Mouse (Mus musculus) liver, embryonic 13.5 days (tissue): Measurements from ENCODE around the gene Hcrt. TPM values are rescaled to one million over a fixed set of nuclear protein-coding genes. Genes with fewer than 3 reads are reported as not detected.

ENCODE experiments used
- ATAC-seq: fragments of 200-750 bp; cut with Nextera tagmentation; 2 replicates; pipeline ENCODE4 v1.8.0; 2017; ENCODE audit warnings: low read depth, mild to moderate bottlenecking, moderate number of reproducible peaks, moderate library complexity
- DNase-seq: peaks from one replicate; pipeline ENCODE4 v3.0.0; 2022
- H3K27ac ChIP-seq: fragments of 300-500 bp; sonication (generic); 2 replicates; pipeline ENCODE4 v1.5.1; 2015; ENCODE audit warnings: moderate library complexity, mild to moderate bottlenecking, inconsistent platforms
- H3K27me3 ChIP-seq: fragments of 300-500 bp; sonication (generic); 2 replicates; pipeline ENCODE4 v1.6.1; 2015; ENCODE audit warnings: mild to moderate bottlenecking, inconsistent platforms
- H3K36me3 ChIP-seq: fragments of 300-500 bp; sonication (generic); 2 replicates; pipeline ENCODE4 v1.6.1; 2015; ENCODE audit warnings: mild to moderate bottlenecking, inconsistent platforms
- H3K4me1 ChIP-seq: fragments of 300-500 bp; sonication (generic); replicated peaks from 2 replicates; pipeline ENCODE4 v1.6.1; 2015; ENCODE audit warnings: inconsistent platforms
- H3K4me2 ChIP-seq: fragments of 300-500 bp; sonication (generic); 2 replicates; pipeline ENCODE4 v1.6.1; 2015; ENCODE audit warnings: inconsistent platforms, mild to moderate bottlenecking, moderate library complexity
- H3K4me3 ChIP-seq: fragments of 300-500 bp; sonication (generic); replicated peaks from 2 replicates; pipeline ENCODE4 v1.5.1; 2015; ENCODE audit warnings: mild to moderate bottlenecking, inconsistent platforms
- H3K9ac ChIP-seq: fragments of 300-500 bp; sonication (generic); 2 replicates; pipeline ENCODE4 v1.6.1; 2015; ENCODE audit warnings: mild to moderate bottlenecking, inconsistent platforms
- H3K9me3 ChIP-seq: fragments of 300-500 bp; sonication (generic); replicated peaks from 2 replicates; pipeline ENCODE4 v1.6.1; 2016; ENCODE audit warnings: inconsistent platforms
- WGBS: fragments of 180-500 bp; shearing (Covaris S2); methylation state at CpG from one replicate; pipeline ENCODE4 v1.1.7; 2015; ENCODE audit not compliant: insufficient replicate concordance; 5-methylcytosine and 5-hydroxymethylcytosine counted together
- polyA plus RNA-seq: library from polyadenylated mRNA; unstranded; fragments of >200 nt; fragmentation: Nextera tagmentation; extraction: Ambion mirVana; gene quantifications from 2 replicates; pipeline ENCODE4 v1.2.1, GENCODE M21; 2015

Gene Hcrt
- polyA plus RNA-seq, 1 experiment from 2014 or later = not detected

DNA sequence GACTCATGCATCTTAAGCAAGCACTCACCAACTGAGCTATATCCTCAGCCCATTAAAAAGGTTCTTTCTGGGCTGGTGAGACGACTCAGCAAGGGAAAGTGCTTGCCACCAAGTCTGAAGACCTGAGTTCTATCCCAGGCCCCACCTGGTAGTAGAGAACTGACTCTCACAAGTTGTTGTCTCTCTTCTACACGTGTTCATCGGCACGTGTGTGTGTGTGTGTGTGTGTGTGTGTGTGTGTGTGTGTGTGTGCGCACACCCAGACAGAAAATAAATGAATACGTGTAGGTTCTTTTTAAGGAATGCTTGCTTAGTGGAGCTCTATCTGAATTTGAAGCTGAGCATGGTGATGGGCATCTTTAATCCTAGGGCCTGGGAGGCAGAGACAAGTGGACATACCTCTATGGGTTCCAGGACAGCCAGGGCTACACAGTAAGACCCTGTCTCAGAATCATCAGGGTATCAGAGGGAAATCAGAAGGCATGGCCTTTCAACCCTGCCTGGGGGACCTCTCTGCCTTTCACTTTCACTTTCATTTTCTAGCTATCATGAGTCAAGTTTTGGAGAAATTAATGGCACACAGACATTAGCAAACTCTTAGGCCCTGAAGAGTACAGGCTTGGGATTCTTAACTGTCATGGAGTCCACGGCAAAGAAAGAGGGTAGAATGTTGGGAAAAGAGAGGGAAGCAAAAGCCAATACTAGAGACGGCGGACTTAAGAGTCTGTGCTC is 27.4 kb downstream of the Hcrt start:
- Histone ChIP-seq H3K36me3 (peaks cover 48% of the 10 kb centered on the region), H3K9me3 (no peaks in the 10 kb centered on the region), H3K27me3 (no peaks in the 10 kb centered on the region), H3K4me1 (peaks cover 86% of the 10 kb centered on the region), H3K4me2 (peak overlapping the region; percentile 98), H3K9ac (peak overlapping the region; percentile 99), H3K4me3 (peak overlapping the region; percentile 99), H3K27ac (peak overlapping the region; percentile 97)
- no peak for DNase-seq
- 69% methylated on average over 9 of the region's 9 CpGs for WGBS
- no peak for ATAC-seq

DNA sequence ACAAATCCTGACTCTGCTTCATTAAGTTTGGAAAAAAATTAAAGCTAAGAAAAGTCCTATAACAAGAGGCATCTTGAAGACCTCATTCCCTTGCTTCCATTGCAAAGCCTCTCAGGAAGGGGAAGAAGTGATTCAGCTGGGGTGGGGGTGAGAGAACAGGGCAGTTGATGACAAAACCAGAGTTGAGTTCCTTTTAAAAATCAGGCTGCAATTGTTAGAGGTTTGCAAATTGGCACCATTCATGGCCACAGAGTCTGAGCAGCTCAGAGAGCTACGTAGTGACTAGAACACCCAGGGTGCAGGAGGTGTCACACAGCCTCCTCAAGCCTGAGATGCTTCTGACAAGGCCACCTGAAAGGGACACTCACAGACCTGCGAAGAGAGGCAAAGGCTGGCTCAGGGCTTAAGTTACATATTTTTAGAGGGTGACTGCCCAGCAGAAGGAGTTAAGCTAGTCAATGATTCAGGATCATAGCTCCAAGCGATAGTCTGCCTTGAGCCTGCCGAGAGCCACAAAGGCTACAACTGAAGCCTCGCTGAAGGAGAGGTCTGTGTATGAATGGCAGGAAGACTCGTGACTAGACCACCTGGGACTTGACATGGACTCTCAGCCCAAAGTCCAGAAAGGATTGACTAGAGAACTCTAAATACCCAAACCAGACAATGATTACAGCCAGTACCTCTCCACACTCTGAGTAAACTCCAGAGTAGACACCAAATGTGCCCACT is 32.1 kb downstream of the Hcrt start:
- Histone ChIP-seq H3K9ac (peak overlapping the region; percentile 13; the same call in 1 of the 2 replicates), H3K27me3 (no peaks in the 10 kb centered on the region), H3K4me1 (peaks cover 89% of the 10 kb centered on the region), H3K4me3 (no peak overlapping the region), H3K9me3 (no peaks in the 10 kb centered on the region), H3K27ac (peak overlapping the region; percentile 43; the same call in 1 of the 2 replicates), H3K36me3 (peaks cover 77% of the 10 kb centered on the region), H3K4me2 (no peak overlapping the region)
- DNase-seq (no peak), ATAC-seq (no peak)
- WGBS = 76% methylated on average over 6 of the region's 6 CpGs

DNA sequence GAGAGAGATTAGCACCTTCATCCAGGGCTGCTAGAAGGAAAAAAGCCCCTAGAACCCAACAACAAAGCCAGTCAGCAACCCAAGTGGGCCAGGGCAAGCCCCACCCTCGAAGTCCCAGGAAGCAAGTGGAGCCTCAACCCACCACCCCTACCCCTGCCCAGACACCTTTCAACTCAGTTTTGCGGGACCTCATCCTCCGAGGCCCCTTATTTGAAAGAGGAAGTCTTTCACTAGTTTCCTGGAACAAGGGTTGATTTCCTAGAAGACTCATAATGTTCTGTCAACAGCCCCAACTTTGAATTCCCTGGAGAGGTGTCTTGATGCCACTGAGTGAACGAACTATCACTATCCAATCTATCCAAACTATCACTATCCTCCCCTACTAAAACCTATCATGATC is 32.8 kb downstream of the Hcrt start:
- H3K4me1 ChIP-seq = peaks cover 89% of the 10 kb centered on the region
- H3K9ac ChIP-seq = peak overlapping the region; percentile 26; the same call in 1 of the 2 replicates
- H3K9me3 ChIP-seq = no peaks in the 10 kb centered on the region
- no peak overlapping the region for H3K4me2 ChIP-seq
- H3K36me3 ChIP-seq = peaks cover 74% of the 10 kb centered on the region
- 37% methylated on average over 4 of the region's 4 CpGs for WGBS
- H3K27me3 ChIP-seq = no peaks in the 10 kb centered on the region
- no peak overlapping the region for H3K4me3 ChIP-seq
- ATAC-seq (no peak), DNase-seq (no peak)
- no peak overlapping the region for H3K27ac ChIP-seq

DNA sequence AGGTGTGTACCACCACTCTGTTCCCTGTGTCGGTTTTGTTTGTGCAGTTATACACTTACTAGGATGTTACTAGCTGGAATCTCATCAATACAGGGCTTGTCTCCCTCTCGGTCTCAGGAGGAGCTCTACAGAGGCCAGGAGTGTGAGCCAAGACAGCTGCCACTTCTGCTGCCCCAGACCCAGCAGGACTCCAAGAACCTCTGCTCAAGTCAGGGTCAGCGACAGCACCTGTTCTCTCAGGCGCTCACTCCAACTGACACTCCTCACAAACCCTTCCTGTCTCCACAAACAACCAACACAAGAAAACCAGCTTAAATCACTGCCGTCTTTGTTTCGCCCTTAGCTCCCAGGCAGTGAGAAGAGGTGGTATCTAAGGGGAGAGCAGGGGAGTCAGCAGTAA is 34.1 kb downstream of the Hcrt start:
- peaks cover 88% of the 10 kb centered on the region for H3K4me1 ChIP-seq
- 83% methylated on average over 6 of the region's 6 CpGs for WGBS

DNA sequence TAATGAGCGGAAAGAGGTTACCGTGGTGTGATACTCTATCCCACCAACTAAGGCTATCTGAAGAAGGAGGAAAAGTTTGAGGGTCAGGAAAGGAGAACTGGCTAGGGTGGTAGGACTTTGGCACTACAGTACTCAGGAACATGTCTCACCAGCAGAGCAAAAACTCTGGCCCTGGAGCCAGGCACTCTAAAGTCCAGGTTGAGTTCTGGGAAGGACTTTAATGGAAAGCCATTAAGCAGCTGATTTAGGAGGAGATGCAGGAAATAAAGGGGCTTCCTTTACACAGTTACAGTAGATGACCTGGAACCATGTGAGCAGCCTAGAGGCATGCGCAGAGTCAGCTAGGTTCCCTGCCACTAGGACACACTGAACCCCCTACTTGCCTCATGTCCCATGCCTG is 35.5 kb downstream of the Hcrt start:
- Histone ChIP-seq H3K9ac (no peak overlapping the region), H3K27me3 (no peaks in the 10 kb centered on the region), H3K36me3 (peaks cover 60% of the 10 kb centered on the region), H3K9me3 (no peaks in the 10 kb centered on the region), H3K4me2 (no peak overlapping the region), H3K27ac (no peak overlapping the region), H3K4me3 (no peak overlapping the region), H3K4me1 (peaks cover 88% of the 10 kb centered on the region)
- 90% methylated on average over 3 of the region's 3 CpGs for WGBS
- DNase-seq = no peak
- ATAC-seq = no peak

More for the DNA sequence above, 34.1 kb downstream of the Hcrt start:
- H3K27me3 ChIP-seq = no peaks in the 10 kb centered on the region
- no peak for DNase-seq
- H3K4me2 ChIP-seq = no peak overlapping the region
- no peaks in the 10 kb centered on the region for H3K9me3 ChIP-seq
- no peak overlapping the region for H3K9ac ChIP-seq
- peaks cover 71% of the 10 kb centered on the region for H3K36me3 ChIP-seq
- no peak overlapping the region for H3K27ac ChIP-seq
- no peak overlapping the region for H3K4me3 ChIP-seq
- no peak for ATAC-seq

DNA sequence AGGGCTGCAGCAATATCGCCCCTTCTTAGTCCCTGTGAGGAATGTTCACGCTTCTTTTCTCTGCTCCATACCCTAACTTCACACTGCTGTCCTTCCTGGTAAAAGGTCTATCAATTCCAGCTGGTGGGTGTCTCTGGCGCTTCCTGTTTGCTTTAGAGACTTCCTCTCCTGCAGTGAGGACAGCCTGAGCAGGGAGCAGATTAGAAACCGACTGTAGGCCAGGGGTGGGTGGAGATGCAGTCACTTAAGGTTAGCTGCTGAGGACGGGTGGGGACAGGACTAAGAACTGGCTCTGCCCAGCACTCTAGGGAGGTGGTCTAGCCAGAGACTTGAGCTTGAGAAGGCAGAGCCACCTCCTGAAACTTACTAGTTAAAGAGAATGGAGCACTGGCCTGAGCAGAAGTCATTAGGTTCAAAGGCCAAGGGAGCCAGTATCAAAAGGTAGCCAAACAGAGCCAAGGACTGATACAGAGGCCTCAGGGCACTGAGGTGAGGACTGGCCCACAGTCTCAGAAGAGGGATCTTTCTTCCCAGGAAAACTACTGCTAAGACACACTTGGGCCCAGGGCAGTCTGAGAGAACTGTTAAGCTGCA is 37.7 kb downstream of the Hcrt start:
- Histone ChIP-seq H3K36me3 (peaks cover 46% of the 10 kb centered on the region), H3K4me1 (peaks cover 89% of the 10 kb centered on the region), H3K27me3 (no peaks in the 10 kb centered on the region), H3K9me3 (no peaks in the 10 kb centered on the region), H3K27ac (peak overlapping the region; percentile 71), H3K4me2 (peak overlapping the region; percentile 18; the same call in 1 of the 2 replicates), H3K9ac (peak overlapping the region; percentile 31; the same call in 1 of the 2 replicates), H3K4me3 (no peak overlapping the region)
- WGBS = 18% methylated on average over 5 of the region's 5 CpGs
- DNase-seq = no peak
- peak; percentile 43 for ATAC-seq

DNA sequence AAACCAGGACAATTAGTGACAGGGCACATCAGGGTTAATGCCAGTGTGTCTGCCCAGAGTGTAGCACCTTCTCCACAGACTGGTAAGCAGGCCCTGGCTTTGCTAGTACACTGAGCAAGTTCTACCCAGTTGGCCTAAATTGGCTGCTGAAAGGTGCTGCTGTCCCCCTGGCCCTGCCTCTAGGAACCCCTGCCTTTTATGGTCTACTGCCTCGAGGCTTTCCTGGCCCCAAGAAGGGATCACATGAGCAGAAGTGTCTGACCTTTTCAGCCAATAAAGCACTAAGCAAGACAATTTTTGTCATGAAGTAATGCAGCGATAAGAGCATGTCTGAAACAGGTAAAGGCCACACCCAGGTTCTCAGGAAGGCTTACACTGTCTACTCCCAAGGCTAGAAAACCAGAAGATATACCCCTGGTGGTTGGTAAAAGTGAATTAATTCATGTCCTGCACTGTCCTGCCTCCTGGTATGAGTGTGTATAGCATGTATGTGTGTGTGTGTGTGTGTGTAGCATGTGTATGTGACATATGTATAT is 40.2 kb downstream of the Hcrt start:
- H3K4me2 ChIP-seq = peak overlapping the region; percentile 25
- 0 out of 2 replicates have a peak, but pooled peaks have one; percentile 6 for ATAC-seq
- peak overlapping the region; percentile 51; the same call in 1 of the 2 replicates for H3K9ac ChIP-seq
- H3K36me3 ChIP-seq = peaks cover 46% of the 10 kb centered on the region
- H3K27ac ChIP-seq = peak overlapping the region; percentile 80
- H3K4me1 ChIP-seq = peaks cover 71% of the 10 kb centered on the region
- no peaks in the 10 kb centered on the region for H3K27me3 ChIP-seq
- no peaks in the 10 kb centered on the region for H3K9me3 ChIP-seq
- no peak overlapping the region for H3K4me3 ChIP-seq
- no peak for DNase-seq
- WGBS = 33% methylated on average over 2 of the region's 2 CpGs

DNA sequence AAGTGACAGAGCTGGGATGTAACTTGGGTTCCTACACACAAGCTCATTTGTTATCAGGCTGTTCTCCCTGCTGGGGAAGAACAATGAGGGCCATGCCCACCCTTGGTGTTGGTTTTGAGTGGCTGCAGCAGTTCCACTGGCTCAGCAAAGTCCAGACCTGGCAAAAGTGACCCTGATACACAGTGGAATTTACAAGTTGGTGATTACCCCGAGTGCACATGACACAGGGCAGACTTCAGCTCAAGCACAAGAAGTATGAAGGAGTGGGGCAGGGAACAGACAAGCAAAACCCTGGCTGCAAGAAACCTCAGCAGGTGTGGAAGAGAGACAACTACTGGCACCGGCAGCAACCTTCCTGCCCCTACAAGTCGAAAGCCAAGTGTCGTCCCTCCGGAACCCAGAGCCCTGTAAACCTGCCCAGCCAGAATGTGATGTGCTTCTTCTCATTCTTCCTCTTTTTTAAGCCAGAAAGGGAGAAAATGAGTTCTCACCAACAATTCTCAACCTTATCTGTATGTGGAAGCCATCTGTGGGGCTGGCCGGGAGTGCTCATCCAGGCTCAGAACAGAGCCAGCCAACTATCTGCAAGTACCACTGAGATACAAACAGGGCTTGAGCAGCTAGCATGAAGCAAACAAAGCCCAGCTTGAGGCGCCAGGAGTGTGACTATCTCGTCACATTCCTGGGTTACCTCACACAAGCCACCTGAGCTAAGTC is 40.8 kb downstream of the Hcrt start:
- Histone ChIP-seq H3K4me2 (peak overlapping the region; percentile 25), H3K27ac (peak overlapping the region; percentile 80), H3K9me3 (no peaks in the 10 kb centered on the region), H3K27me3 (no peaks in the 10 kb centered on the region), H3K4me3 (no peak overlapping the region), H3K36me3 (peaks cover 46% of the 10 kb centered on the region), H3K9ac (peak overlapping the region; percentile 51; the same call in 1 of the 2 replicates), H3K4me1 (peaks cover 66% of the 10 kb centered on the region)
- DNase-seq = no peak
- ATAC-seq = peak; percentile 72
- whole genome bisulfite sequencing = 14% methylated on average over 8 of the region's 8 CpGs

DNA sequence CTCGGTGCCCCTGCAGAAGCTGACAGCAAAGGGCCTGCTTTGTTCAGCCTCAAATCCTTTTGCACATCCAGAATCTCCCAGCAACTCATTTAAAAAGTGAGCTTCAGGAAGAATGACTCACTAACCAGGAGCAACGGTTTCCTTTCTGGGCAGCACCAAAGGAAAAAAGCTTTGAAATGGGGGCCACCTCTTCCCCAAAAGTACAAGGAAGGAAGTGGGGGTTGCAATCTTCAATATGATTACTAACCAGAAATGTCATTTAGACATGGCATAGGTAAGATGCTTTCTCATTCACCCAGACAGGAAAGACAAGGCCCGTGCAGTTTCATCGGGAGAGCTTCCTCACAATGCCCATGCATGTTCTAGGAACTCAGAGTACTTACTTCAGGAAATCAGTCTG is 41.5 kb downstream of the Hcrt start:
- H3K9me3 ChIP-seq = no peaks in the 10 kb centered on the region
- no peak overlapping the region for H3K4me3 ChIP-seq
- 0 out of 2 replicates have a peak overlapping the region, but pooled peaks have one; percentile 10 for H3K9ac ChIP-seq
- 22% methylated on average over 4 of the region's 4 CpGs for WGBS
- H3K27me3 ChIP-seq = no peaks in the 10 kb centered on the region
- ATAC-seq = no peak
- H3K36me3 ChIP-seq = peaks cover 53% of the 10 kb centered on the region
- peak overlapping the region; percentile 80 for H3K27ac ChIP-seq
- H3K4me1 ChIP-seq = peaks cover 66% of the 10 kb centered on the region
- DNase-seq = no peak
- H3K4me2 ChIP-seq = no peak overlapping the region

DNA sequence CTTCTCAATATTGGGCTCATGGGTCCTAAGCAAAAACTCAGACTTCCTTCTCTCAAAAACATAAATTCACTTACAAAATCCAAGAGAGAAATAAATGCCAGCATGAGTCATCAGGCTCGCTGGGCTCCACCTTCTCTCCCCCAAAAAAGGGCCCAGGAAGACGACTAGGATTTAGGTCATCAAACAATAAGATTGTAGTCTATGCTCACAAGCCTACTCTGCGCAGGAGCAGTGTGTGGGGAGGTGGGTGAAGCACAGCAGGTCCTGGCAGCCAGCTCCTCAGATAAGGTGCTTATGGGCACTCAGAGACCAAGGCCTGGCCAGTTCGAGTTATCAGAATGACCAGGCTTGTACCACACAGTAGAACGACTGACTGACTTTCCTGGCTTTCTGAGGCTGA is 42.4 kb downstream of the Hcrt start:
- peak overlapping the region; percentile 80 for H3K27ac ChIP-seq
- no peak overlapping the region for H3K9ac ChIP-seq
- H3K4me3 ChIP-seq = no peak overlapping the region

More for the DNA sequence above, 42.4 kb downstream of the Hcrt start:
- Histone ChIP-seq H3K4me1 (peaks cover 59% of the 10 kb centered on the region), H3K36me3 (peaks cover 62% of the 10 kb centered on the region), H3K9me3 (no peaks in the 10 kb centered on the region), H3K4me2 (no peak overlapping the region), H3K27me3 (no peaks in the 10 kb centered on the region)
- no peak for DNase-seq
- WGBS = 32% methylated on average over 5 of the region's 5 CpGs
- no peak for ATAC-seq
